Mouse (Mus musculus): ENCODE results near the gene Gad1.

Gad1 gene

GRCm38 (mm10) chr2:70628397-70628796, 75.5 kb downstream of the Gad1 start:
- no peak for DNase-seq (ENCODE audit: low spot score in 2 of 2)

GRCm38 (mm10) chr2:70629339-70629761, 76.5 kb downstream of the Gad1 start:
- peak; percentile 21 to 27 for DNase-seq (ENCODE audit: low spot score in 2 of 2)

DNA sequence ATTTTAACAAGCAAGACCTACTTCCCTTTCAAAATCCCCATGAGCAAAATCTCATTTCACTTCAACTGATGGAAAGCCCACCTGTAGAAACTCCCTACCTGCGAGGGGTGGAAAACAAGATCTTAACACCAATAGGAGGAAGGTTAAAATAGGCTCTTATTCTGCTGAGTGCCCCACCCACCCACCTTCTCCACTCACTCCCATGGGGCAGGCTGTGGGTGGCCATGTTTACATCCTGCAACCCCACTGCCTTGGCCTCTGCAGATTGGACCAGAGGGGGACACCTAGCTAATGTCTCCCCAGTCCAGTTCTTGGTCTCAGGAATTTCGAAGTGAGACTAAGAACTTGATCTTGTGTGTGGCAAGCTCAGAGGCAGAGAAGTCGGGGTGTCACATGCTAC, 77.0 kb downstream of the Gad1 start:
- no peak for DNase-seq (ENCODE audit: low spot score in 2 of 2)

- no peak for DNase-seq (ENCODE audit: low spot score in 2 of 2)
These were observed 78.4 kb downstream of the Gad1 start for GRCm38 (mm10) chr2:70631321-70631720.

DNA sequence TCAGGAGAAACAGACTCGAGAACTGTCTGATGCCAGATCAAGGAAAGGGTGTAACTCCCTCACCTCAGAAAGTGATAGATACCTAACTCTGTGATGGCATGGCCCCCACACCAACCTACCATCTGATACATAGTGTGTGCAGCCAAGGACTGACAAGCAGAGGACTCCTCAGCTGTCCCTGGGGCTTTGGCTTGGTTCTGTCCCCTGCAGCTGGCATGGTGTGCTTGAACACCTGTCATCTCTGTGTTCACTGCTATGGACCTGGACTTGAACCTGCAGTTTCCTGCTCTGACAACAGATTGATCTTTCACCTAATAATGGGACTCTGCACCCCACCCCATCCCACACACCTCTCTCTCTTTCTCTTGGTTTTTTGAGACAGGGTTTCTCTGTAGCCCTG, 79.5 kb downstream of the Gad1 start:
- no peak for DNase-seq (ENCODE audit: low spot score in 2 of 2)

DNA sequence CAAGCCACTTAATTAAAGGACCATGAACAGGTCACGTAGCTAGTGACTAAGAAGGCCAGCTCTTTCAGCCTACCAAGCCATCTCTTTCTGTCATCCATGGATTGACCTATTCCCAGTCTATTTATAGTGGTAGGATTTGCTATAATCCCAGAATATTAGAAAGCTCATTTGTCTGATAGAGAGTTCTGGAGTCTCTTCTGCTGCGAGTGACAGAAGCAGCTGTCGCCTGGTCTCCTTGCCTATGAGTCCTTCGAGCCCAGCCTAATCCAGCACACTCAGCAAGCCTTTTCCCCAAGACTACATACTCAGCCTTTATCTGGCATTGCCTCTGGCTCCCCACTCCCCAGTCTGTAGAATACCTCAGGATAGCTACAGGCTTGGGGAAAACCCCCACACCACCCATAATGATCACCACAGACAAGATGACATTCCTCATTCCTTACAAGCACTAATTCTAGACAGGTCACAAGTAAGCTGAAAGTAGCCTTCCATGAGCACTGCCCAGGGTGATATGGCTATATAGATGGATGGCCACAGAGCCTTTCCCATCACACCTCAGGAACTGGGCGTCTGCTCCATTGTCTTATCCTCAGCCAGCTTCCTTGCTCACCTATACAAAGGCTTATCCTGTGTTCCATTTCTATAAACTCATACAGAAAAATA, 81.3 kb downstream of the Gad1 start:
- no peak for DNase-seq (ENCODE audit: low spot score in 2 of 2)

- DNase-seq (ENCODE audit: low spot score in 2 of 2) = no peak
These were observed 88.1 kb downstream of the Gad1 start for GRCm38 (mm10) chr2:70640968-70641367.

DNA sequence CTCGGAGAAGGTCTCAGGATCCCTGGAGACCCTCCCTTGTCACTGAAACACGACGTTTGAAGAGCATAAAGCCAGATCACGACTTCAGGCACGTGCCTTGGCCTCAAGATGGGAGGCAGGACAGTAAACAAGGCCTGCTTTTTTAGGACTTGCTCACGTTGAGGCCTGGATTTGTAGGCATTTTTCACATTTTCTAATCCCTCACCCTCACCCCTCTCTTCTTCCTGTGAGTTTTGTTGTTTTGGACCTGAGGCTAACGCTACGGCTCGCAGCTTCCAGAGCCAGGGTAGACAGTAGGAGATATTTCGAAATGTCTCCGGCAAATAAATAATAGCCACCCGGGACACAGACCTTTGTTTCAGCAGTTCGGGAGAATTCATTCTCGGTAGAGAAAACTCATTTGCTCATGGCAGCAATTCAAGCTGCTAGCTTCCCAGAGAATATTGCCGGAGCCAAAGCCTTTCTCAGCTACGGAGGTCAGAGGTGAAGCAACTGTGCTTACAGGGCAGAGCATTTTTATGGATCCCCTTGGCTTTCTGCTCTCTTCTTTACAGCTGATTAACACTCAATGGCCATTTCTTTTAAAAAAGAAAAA, 90.2 kb downstream of the Gad1 start:
- DNase-seq (ENCODE audit: low spot score in 2 of 2) = no peak

- no peak for DNase-seq (ENCODE audit: low spot score in 2 of 2)
These were observed 92.5 kb downstream of the Gad1 start for GRCm38 (mm10) chr2:70645266-70645780.

DNA sequence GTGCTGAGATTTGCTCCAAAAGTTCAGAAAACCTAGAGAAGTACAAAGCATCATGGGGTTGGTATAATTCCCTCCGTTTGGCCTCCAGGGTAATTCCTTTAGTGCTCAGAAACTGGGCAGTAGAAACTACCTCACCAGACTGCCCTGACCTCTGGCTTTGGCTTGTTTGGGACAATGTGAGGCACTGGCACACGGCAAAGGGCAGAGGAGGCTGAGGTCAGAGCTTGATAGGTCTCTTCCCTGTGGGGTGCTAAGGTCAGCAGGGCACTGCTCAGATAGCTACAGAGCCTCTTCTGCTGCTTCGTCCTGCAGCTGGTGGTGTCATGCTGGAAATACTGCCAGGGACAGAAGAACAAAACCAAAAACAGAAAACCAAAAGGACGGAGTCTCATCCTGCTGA, 94.8 kb downstream of the Gad1 start:
- DNase-seq (ENCODE audit: low spot score in 2 of 2) = no peak

GRCm38 (mm10) chr2:70648271-70648670, 95.4 kb downstream of the Gad1 start:
- DNase-seq (ENCODE audit: low spot score in 2 of 2) = no peak

DNA sequence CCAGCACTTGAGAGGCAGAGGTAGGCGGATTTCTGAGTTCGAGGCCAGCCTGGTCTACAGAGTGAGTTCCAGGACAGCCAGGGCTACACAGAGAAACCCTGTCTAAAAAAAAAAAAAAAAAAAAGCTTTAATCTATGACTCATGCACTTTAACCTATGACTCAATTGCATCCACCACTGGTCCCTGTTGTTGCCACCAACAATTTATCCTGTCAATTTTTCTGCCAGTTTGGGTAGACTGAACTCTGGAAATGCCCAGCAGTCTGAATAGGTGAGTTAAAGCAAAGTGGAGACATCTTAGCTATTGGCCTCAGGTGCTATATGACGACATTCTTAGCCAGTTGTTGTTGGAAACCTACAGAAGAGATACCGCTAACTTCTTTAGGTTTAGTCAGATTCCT, 96.6 kb downstream of the Gad1 start:
- no peak for DNase-seq (ENCODE audit: low spot score in 2 of 2)
